Mouse (Mus musculus) brown adipose tissue, adult 24 weeks (tissue): ENCODE measurements around the gene Sh3bgrl2. TPM values are rescaled to one million over a fixed set of nuclear protein-coding genes. Genes with fewer than 3 reads are reported as not detected.

ENCODE experiments used
- H3K27ac ChIP-seq: fragments of 200-500 bp; replicated peaks from 2 replicates; pipeline ENCODE4 v1.5.1; 2012; ENCODE audit warnings: low read depth, mild to moderate bottlenecking, low read length
- H3K4me1 ChIP-seq: fragments of 200-500 bp; 2 replicates; pipeline ENCODE4 v1.6.1; 2012; ENCODE audit warnings: low read length, mixed read lengths; ENCODE audit not compliant: control insufficient read depth, insufficient read depth, insufficient read length
- H3K4me3 ChIP-seq: fragments of 200-500 bp; 2 replicates; pipeline ENCODE4 v1.5.1; 2012; ENCODE audit warnings: low read depth, mild to moderate bottlenecking, low read length, moderate library complexity; ENCODE audit not compliant: insufficient read depth
- polyA plus RNA-seq: library from polyadenylated mRNA; stranded (reverse); fragments of >200 nt; gene quantifications from 2 replicates; pipeline ENCODE4 v1.2.4, GENCODE M21; 2012; ENCODE audit not compliant: missing spikeins, insufficient read depth, insufficient read length

Sh3bgrl2 gene
- polyA plus RNA-seq, 1 experiment: 8.0 TPM

GRCm38 (mm10) chr9:83571315-83571714 lies 23.2 kb downstream of the Sh3bgrl2 start:
- Histone ChIP-seq H3K4me3 (no peak overlapping the region), H3K27ac (no peak overlapping the region), H3K4me1 (peaks cover 23% of the 10 kb centered on the region)

DNA sequence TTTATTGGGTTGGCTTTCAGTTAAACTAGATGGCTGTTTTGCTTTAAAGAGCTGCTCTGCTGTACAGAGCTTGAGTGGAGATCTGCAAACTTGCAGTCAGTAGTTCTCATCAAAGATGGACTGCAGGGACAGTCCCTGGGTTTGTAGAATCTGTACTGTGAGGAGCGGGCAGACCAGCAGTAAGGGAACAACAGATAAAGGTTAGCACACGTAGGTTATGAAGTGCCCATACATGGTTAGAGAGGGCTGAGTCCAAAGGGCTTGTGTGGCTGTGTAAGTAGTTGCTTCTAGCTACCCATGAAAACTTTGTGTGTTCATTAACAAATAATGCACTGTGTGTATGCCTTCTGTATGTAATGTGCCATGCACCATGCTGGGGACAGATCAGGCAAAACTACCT lies 24.2 kb downstream of the Sh3bgrl2 start:
- peaks cover 18% of the 10 kb centered on the region for H3K4me1 ChIP-seq
- no peak overlapping the region for H3K27ac ChIP-seq
- H3K4me3 ChIP-seq: no peak overlapping the region

DNA sequence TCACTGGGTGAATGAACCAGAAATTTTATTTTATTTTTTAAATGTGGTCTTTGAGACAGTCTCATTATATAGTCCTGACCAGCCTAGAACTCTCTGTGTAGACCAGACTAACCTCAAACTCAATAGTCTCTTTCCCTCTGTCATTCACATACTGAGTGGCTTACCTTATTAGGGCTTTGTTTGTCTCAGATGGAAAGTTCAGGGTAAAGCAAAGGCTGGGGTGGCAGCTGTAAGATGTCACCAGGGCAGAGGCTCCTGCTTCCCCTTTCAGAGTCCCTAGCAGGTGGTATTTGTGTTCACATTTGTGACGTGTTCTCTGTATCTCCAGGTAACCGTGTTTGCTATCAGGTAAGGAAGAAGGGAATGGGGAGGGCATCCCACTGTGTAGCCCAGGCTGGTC lies 24.7 kb downstream of the Sh3bgrl2 start:
- Histone ChIP-seq H3K27ac (no peak overlapping the region), H3K4me3 (no peak overlapping the region), H3K4me1 (peaks cover 18% of the 10 kb centered on the region)

DNA sequence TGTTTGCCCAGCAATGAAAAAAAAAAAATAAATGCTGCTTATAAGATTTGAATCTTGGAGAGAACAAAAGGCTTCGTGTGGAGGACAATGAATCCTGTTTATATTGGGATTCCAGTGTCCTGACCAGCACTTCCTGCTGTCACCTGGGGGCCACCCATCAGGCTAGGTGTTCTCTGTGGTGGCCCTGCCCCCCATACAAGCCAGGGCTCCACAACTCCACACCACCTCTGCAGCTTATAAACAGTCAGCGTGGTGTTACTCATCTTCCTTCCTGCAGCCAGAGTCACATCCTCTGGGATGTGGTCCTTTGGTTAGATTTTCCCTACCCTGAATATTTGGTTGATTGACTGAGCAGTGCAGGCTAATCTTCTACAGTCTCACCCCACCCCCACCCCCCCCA lies 25.5 kb downstream of the Sh3bgrl2 start:
- H3K4me3 ChIP-seq: no peak overlapping the region
- H3K4me1 ChIP-seq: peaks cover 18% of the 10 kb centered on the region
- 0 out of 2 replicates have a peak overlapping the region, but pooled peaks have one; percentile 14 for H3K27ac ChIP-seq

DNA sequence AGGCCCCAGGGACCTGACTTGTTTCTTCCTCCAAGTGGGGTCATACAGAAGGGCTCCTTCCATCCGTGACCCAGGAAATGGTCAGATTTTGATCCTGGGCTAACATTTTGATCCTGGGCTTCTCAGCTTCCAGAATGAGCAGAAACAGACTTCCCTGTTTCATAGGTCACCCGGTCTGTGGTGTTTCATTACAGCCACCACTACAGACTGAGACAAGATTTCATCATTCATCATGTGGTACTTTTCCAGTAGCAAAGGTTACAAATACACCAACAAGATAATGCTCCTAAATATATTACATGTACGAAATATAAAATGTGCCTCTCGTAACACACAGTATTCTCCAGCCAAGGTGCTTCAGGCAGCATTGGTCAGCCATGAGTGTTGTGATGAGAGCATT lies 27.3 kb downstream of the Sh3bgrl2 start:
- H3K27ac ChIP-seq: peak overlapping the region; percentile 69
- H3K4me1 ChIP-seq: peaks cover 18% of the 10 kb centered on the region
- H3K4me3 ChIP-seq: no peak overlapping the region

DNA sequence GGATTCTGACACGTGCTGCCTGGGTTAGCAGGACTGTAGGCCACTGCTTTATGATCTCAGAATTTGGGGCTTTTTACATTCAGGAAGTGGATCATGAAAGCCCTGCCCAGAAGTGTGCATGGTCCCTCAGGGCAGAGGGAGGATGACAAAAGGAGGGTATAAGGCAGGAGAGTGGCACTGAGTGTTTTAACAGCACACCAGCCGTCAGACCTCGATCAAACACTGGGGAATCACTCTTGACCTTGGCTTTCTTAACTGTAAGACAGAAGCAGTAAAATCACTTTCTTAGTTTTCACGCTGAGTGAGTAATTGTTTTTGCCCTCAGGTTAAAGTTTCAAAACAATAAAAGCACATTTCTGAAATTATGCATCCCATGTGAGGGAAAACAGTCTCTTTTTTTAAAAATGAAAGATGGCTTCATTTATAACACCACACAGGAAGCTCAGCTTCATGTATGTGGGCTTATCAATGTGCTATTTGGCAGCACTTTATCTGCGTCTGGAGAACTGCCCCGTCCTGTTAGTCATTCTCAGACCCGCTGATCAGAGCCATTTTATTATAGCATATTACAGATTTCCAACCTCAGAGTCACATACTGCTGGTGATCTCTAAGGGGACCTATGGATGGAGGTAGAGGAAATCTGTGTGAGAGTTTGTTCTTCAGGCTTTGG lies 28.0 kb downstream of the Sh3bgrl2 start:
- Histone ChIP-seq H3K4me3 (no peak overlapping the region), H3K27ac (peak overlapping the region; percentile 54), H3K4me1 (peaks cover 18% of the 10 kb centered on the region)

DNA sequence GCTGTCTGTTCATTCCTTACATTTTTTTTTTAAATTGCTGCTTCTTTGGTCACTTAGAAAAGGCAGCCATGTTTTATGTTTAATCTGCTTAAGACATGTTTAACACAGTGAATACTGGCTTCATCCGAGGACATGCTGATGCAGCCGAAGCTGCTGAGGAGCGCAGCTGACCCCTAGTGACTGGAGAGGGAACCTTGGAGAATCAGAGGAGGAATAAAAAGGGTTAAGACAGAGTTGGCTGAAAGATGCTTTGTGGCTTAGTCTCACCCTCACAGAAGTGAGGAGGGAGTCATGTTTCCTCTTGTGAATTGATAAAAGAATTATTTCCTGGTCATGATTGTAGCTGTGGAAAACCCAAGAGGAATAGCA lies 28.5 kb downstream of the Sh3bgrl2 start:
- Histone ChIP-seq H3K4me3 (no peak overlapping the region), H3K27ac (no peak overlapping the region), H3K4me1 (peaks cover 18% of the 10 kb centered on the region)

- peaks cover 18% of the 10 kb centered on the region for H3K4me1 ChIP-seq
- H3K4me3 ChIP-seq: no peak overlapping the region
- no peak overlapping the region for H3K27ac ChIP-seq
These were observed 29.1 kb downstream of the Sh3bgrl2 start for GRCm38 (mm10) chr9:83577260-83577659.

DNA sequence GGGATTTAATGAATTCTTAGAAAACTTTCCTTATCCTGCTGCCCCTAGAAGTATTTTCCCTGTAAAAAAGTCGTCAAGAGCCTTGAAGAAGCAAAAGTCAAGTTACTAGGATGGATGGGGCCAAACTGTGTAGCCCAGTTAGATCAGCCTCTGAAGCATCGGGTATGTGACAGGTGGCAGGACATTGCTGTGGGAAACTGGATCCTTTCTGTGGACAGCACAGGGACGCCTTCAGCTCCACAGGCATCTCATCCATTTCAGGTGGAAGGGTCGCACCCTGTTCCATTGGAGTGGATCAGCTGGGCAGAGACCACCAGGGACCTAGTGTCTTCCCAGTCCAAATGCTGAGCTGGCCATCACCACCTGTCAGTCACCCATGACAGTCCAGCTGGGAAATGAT lies 30.9 kb downstream of the Sh3bgrl2 start:
- no peak overlapping the region for H3K27ac ChIP-seq
- H3K4me1 ChIP-seq: peaks cover 11% of the 10 kb centered on the region
- H3K4me3 ChIP-seq: no peak overlapping the region

GRCm38 (mm10) chr9:83582748-83583147 lies 34.6 kb downstream of the Sh3bgrl2 start:
- no peak overlapping the region for H3K27ac ChIP-seq
- H3K4me1 ChIP-seq: no peaks in the 10 kb centered on the region
- no peak overlapping the region for H3K4me3 ChIP-seq

DNA sequence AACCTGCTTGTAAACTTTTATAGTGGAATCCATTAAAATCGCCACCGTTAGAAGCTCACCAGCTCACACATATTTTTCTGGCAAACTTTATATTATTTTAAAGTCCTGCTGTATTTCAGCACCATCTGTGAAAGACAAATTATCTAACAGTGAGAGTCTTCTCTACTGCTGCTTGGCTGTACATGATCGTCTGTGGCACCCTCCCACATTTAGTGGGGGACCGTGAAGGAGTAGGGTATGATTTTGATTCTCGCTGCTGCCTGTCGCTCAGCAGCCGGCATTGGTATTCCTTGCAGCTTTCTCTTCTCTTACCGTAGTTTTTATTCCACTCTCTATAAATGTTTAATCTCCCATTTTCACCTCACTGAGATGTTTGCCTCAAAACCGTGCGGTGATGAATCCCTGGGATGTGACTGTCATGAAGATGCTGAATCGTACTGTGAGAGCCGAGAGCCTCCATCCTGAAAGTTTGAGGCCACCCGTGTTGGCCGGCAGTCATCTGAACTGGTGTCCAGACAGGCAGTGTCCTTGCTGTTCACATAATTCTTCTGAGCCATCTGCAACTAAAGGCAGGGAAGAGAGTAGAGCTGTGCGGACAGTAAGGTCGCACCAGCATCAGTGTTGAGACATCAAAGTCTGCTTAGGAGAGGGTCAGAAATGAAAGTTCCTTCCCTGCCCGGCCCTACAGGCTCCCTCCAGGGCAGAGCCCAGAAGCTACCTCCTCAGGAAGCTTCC lies 38.4 kb downstream of the Sh3bgrl2 start:
- Histone ChIP-seq H3K4me3 (no peak overlapping the region), H3K27ac (no peak overlapping the region), H3K4me1 (no peaks in the 10 kb centered on the region)

- H3K4me1 ChIP-seq: no peaks in the 10 kb centered on the region
- H3K4me3 ChIP-seq: no peak overlapping the region
- no peak overlapping the region for H3K27ac ChIP-seq
These were observed 39.0 kb downstream of the Sh3bgrl2 start for GRCm38 (mm10) chr9:83587116-83587515.

- H3K27ac ChIP-seq: no peak overlapping the region
- H3K4me1 ChIP-seq: peaks cover 2% of the 10 kb centered on the region; the same call in 1 of the 2 replicates
- no peak overlapping the region for H3K4me3 ChIP-seq
These were observed 40.9 kb downstream of the Sh3bgrl2 start for GRCm38 (mm10) chr9:83589063-83589462.

DNA sequence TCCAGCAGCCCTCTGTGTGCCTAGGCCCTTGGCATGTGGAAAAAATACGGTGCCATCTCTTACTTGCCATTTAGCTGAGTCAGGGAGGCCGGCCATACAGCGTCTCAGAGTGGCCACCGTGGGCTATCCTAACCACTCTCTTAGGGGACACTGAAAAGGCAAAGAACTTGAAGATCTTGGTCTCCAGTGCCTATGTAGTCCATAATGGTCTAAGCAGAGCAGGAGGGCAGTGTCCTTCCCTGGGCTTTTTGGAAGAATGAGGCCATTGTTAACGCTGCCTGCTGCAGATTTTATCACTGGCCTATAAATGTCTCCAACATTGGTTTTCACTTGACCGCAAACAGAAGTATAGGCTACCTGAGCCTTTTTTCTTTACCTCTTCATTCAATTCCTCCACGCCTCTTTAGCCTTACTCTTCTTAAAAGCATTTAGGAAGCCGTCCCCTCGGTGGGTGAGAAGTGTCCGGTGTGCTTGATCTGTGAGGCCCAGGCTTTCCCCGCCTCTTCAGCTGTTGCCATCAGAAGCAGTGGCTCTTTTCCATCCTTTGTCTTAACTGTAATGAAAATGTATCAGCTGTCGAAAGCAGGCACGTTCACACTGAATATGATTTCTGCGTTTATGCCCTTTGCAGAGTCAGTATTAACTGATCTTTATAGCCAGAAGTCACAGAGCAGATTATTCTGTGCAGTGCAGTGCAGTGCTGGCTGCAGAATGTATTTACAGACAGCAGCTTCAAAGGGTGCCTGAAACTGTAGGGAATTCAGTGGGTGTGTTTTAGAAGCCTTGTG lies 41.7 kb downstream of the Sh3bgrl2 start:
- peaks cover 2% of the 10 kb centered on the region; the same call in 1 of the 2 replicates for H3K4me1 ChIP-seq
- no peak overlapping the region for H3K4me3 ChIP-seq
- H3K27ac ChIP-seq: no peak overlapping the region

DNA sequence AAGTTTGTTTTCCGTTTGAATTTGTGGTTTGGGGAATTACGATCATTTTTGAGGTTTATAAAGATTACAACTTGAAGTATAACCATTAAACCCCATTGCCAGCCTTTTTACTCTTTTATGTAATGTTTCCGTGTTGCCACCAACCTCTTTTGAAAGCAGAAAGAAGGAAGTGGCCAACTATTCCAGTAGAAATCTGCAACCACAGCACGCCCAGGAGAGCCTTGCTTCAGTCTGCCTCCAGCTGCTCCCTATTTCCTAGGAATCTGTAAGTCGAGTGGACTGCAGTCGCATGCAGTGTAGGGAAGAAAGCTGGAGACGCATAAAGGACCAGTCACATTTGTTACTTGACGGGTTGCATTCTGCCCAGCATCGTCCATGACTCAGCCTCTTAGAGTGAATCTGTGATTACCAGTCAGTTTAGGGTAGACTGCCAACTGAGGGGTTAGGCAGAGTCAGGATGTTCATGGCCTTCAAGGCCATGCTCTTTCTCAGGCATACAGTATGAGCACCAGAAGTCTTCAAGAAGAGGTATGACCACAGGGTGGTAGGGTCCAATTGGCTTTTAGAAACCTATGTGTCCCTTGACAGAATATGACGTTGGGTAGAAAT lies 43.8 kb downstream of the Sh3bgrl2 start:
- Histone ChIP-seq H3K4me3 (no peak overlapping the region), H3K4me1 (peaks cover 2% of the 10 kb centered on the region; the same call in 1 of the 2 replicates), H3K27ac (no peak overlapping the region)
